Mouse (Mus musculus): ENCODE measurements at regions not wholly inside any gene's neighbourhood (a gene's known extent, or its start where the extent isn't known, plus 50 kb on each side); places are given as distances from the start of the nearest gene placed in this dataset.
"Not testable (repeated sequence)": the region's sequence is repeated elsewhere in the genome, so short reads cannot be mapped to it uniquely, and the experiment has no call there.

GRCm38 (mm10) chr13:39566491-39566890, 605.8 kb upstream of the Slc35b3 start:
- WGBS: 76% methylated on average over 2 of the region's 2 CpGs
- no peak for DNase-seq (ENCODE audit: low read depth, low spot score)

GRCm38 (mm10) chr13:39537724-39538440, 577.2 kb upstream of the Slc35b3 start:
- DNase-seq (ENCODE audit: low read depth, low spot score): no peak
- 54% methylated on average over 14 of the region's 14 CpGs for WGBS

- WGBS: 83% methylated on average over 1 of the region's 1 CpGs
- no peak for DNase-seq (ENCODE audit: low read depth, low spot score)
Measured at GRCm38 (mm10) chr13:39526469-39526868, 565.8 kb upstream of the Slc35b3 start.

- 72% methylated on average over 9 of the region's 9 CpGs for WGBS
Measured at GRCm38 (mm10) chr13:39523856-39524301, 563.2 kb upstream of the Slc35b3 start.

GRCm38 (mm10) chr13:39523246-39523850, 562.7 kb upstream of the Slc35b3 start:
- 63% methylated on average over 5 of the region's 5 CpGs for whole genome bisulfite sequencing
- no peak for DNase-seq (ENCODE audit: low read depth, low spot score)

More at GRCm38 (mm10) chr13:39523856-39524301, 563.2 kb upstream of the Slc35b3 start:
- DNase-seq (ENCODE audit: low read depth, low spot score): no peak

- 90% methylated on average over 9 of the region's 9 CpGs for WGBS
- DNase-seq (ENCODE audit: low read depth, low spot score): no peak
Measured at GRCm38 (mm10) chr13:39520846-39521245, 560.2 kb upstream of the Slc35b3 start.

- no peak for DNase-seq (ENCODE audit: low read depth, low spot score)
- whole genome bisulfite sequencing: 73% methylated on average over 8 of the region's 8 CpGs
Measured at GRCm38 (mm10) chr13:39516106-39516505, 555.4 kb upstream of the Slc35b3 start.

- WGBS: 33% methylated on average over 7 of the region's 7 CpGs
- DNase-seq (ENCODE audit: low read depth, low spot score): no peak
Measured at GRCm38 (mm10) chr13:39489806-39490205, 529.1 kb upstream of the Slc35b3 start.

GRCm38 (mm10) chr13:39472621-39473020, 511.9 kb upstream of the Slc35b3 start:
- no peak for DNase-seq (ENCODE audit: low read depth, low spot score)
- 56% methylated on average over 6 of the region's 6 CpGs for WGBS

- 81% methylated on average over 13 of the region's 13 CpGs for WGBS
- no peak for DNase-seq (ENCODE audit: low read depth, low spot score)
Measured at GRCm38 (mm10) chr13:39441799-39442198, 481.1 kb upstream of the Slc35b3 start.

- DNase-seq (ENCODE audit: low read depth, low spot score): peak; percentile 8
- WGBS: 15% methylated on average over 8 of the region's 8 CpGs
Measured at GRCm38 (mm10) chr13:39440907-39441306, 480.2 kb upstream of the Slc35b3 start.

- 51% methylated on average over 10 of the region's 10 CpGs for WGBS
- DNase-seq (ENCODE audit: low read depth, low spot score): no peak
Measured at GRCm38 (mm10) chr13:39440336-39440735, 479.7 kb upstream of the Slc35b3 start.

- DNase-seq (ENCODE audit: low read depth, low spot score): no peak
- 49% methylated on average over 3 of the region's 3 CpGs for WGBS
Measured at GRCm38 (mm10) chr13:39427996-39428395, 467.3 kb upstream of the Slc35b3 start.

- 55% methylated on average over 6 of the region's 6 CpGs for WGBS
- DNase-seq (ENCODE audit: low read depth, low spot score): no peak
Measured at GRCm38 (mm10) chr13:39425944-39426343, 465.3 kb upstream of the Slc35b3 start.

- 51% methylated on average over 7 of the region's 7 CpGs for WGBS
Measured at GRCm38 (mm10) chr13:39418127-39418526, 457.5 kb upstream of the Slc35b3 start.

GRCm38 (mm10) chr13:39411471-39412251, 451.0 kb upstream of the Slc35b3 start:
- DNase-seq (ENCODE audit: low read depth, low spot score): no peak
- WGBS: 51% methylated on average over 14 of the region's 14 CpGs

More at GRCm38 (mm10) chr13:39418127-39418526, 457.5 kb upstream of the Slc35b3 start:
- no peak for DNase-seq (ENCODE audit: low read depth, low spot score)

- DNase-seq (ENCODE audit: low read depth, low spot score): no peak
Measured at GRCm38 (mm10) chr13:39392589-39392988, 431.9 kb upstream of the Slc35b3 start.

GRCm38 (mm10) chr13:39392151-39392550, 431.5 kb upstream of the Slc35b3 start:
- 57% methylated on average over 1 of the region's 1 CpGs for WGBS
- DNase-seq (ENCODE audit: low read depth, low spot score): not testable (repeated sequence)

More at GRCm38 (mm10) chr13:39392589-39392988, 431.9 kb upstream of the Slc35b3 start:
- WGBS: 80% methylated on average over 3 of the region's 3 CpGs

- no peak for DNase-seq (ENCODE audit: low read depth, low spot score)
- 57% methylated on average over 8 of the region's 8 CpGs for WGBS
Measured at GRCm38 (mm10) chr13:39376677-39377076, 416.0 kb upstream of the Slc35b3 start.

- 77% methylated on average over 6 of the region's 6 CpGs for WGBS
- no peak for DNase-seq (ENCODE audit: low read depth, low spot score)
Measured at GRCm38 (mm10) chr13:39376269-39376668, 415.6 kb upstream of the Slc35b3 start.

All from large intestine, adult 2 months (tissue).